10 mouse cellular contexts compared by ENCODE assay signal in genomic region chr3:117153011-117153473, GRCm38 (mm10).
DNase-seq lines count a peak whose midpoint lies in the region; ATAC-seq lines count a peak whose summit lies in the region.
"Had no signal": no experiment of that assay in that cellular context is flagged by ENCODE, and none has a peak within 500 bp of the region (broad histone marks: within the 10 kb centered on the region; RNA-seq: fewer than 3 reads in every experiment).

No protein-coding gene starts in this region.

- ATAC-seq in hematopoietic stem cell, adult 5-6 weeks (replicated peaks in 1 of 2; ENCODE audit: insufficient read depth in 1 of 2, low FRiP score in 2 of 2, low TSS enrichment in 1 of 2, low read depth in 1 of 2, poor library complexity in 2 of 2, severe bottlenecking in 2 of 2), result peak; percentile 79 to 89
- ATAC-seq: activated CD4-positive, CD25-positive, alpha-beta regulatory T cell, adult 4 months had no signal

- DNase-seq in cerebellum, adult 9-10 months, result peak; percentile 4
- DNase-seq in cerebellum, adult 11-12 months, result no peak
- DNase-seq in kidney, adult 9 months, result peak; percentile 1
- no peak for DNase-seq in kidney, postnatal 14 days
- DNase-seq in 416B (ENCODE audit: low read depth), result peak; percentile 24
- DNase-seq in thymus, postnatal 4 days, result no peak
- DNase-seq in T-cell, adult 2 months (ENCODE audit: low spot score), result no peak
- DNase-seq: B cell, adult 2 months had no signal

Comparison
In these comparisons a context has a peak if more than half of its experiments do, and no peak if none do; other contexts are left out.
1. DNase-seq: peak in cerebellum, adult 9-10 months (single experiment), kidney, adult 9 months (single experiment) and 416B (single experiment); none in cerebellum, adult 11-12 months (single experiment), kidney, postnatal 14 days (single experiment), thymus, postnatal 4 days (single experiment) and T-cell, adult 2 months (single experiment).